Mouse (Mus musculus) kidney, embryonic 16.5 days (tissue): ENCODE measurements around the gene Gm19345. TPM values are rescaled to one million over a fixed set of nuclear protein-coding genes. Genes with fewer than 3 reads are reported as not detected.
A peak's percentile ranks its signal among the peaks of the same experiment; 100 is the strongest.

Experiments used
- ATAC-seq: fragments of 200-750 bp; cut with Nextera tagmentation; 2 replicates; pipeline ENCODE4 v1.8.0; 2017; ENCODE audit warnings: moderate TSS enrichment; ENCODE audit not compliant: low FRiP score, low TSS enrichment
- H3K27ac ChIP-seq: fragments of 300-500 bp; sonication (generic); 2 replicates; pipeline ENCODE4 v1.5.1; 2014; ENCODE audit warnings: low read length
- H3K27me3 ChIP-seq: fragments of 300-500 bp; sonication (generic); 2 replicates; pipeline ENCODE4 v1.6.1; 2014; ENCODE audit warnings: low read length, control low read depth, mixed read lengths; ENCODE audit not compliant: insufficient read depth
- H3K36me3 ChIP-seq: fragments of 300-500 bp; sonication (generic); 2 replicates; pipeline ENCODE4 v1.6.1; 2014; ENCODE audit warnings: low read length, control low read depth, mixed read lengths; ENCODE audit not compliant: insufficient read depth
- H3K4me1 ChIP-seq: fragments of 300-500 bp; sonication (generic); 2 replicates; pipeline ENCODE4 v1.6.1; 2014; ENCODE audit warnings: low read length, control low read depth, mixed read lengths; ENCODE audit not compliant: insufficient read depth
- H3K4me2 ChIP-seq: fragments of 300-500 bp; sonication (generic); replicated peaks from 2 replicates; pipeline ENCODE4 v1.6.1; 2014; ENCODE audit warnings: low read depth, low read length
- H3K4me3 ChIP-seq: fragments of 300-500 bp; sonication (generic); 2 replicates; pipeline ENCODE4 v1.5.1; 2014; ENCODE audit warnings: mild to moderate bottlenecking, low read length
- H3K9ac ChIP-seq: fragments of 300-500 bp; sonication (generic); replicated peaks from 2 replicates; pipeline ENCODE4 v1.6.1; 2014; ENCODE audit warnings: low read length
- H3K9me3 ChIP-seq: fragments of 300-500 bp; sonication (generic); 2 replicates; pipeline ENCODE4 v1.6.1; 2016; ENCODE audit warnings: low read length, control low read depth
- WGBS: fragments of 180-500 bp; shearing (Covaris S2); extraction: QIAGEN DNeasy Blood & Tissue Kit; methylation state at CpG from one replicate; pipeline ENCODE4 v1.1.7; 2014; 5-methylcytosine and 5-hydroxymethylcytosine counted together
- polyA plus RNA-seq: library from polyadenylated mRNA; unstranded; fragments of >200 nt; fragmentation: Nextera tagmentation; extraction: Ambion mirVana; gene quantifications from 2 replicates; pipeline ENCODE4 v1.2.1, GENCODE M21; 2015

The Gm19345 gene
- polyA plus RNA-seq, 1 experiment from 2014 or later: not detected

GRCm38 (mm10) chr7:19864241-19864640, 12.4 kb downstream of the Gm19345 start:
- no peaks in the 10 kb centered on the region for H3K27me3 ChIP-seq
- H3K36me3 ChIP-seq: no peaks in the 10 kb centered on the region
- no peak overlapping the region for H3K27ac ChIP-seq
- no peak overlapping the region for H3K9ac ChIP-seq
- no peaks in the 10 kb centered on the region for H3K4me1 ChIP-seq
- no peak overlapping the region for H3K4me2 ChIP-seq
- H3K4me3 ChIP-seq: no peak overlapping the region
- 40% methylated on average over 2 of the region's 2 CpGs for WGBS
- H3K9me3 ChIP-seq: no peaks in the 10 kb centered on the region
- no peak for ATAC-seq

- Histone ChIP-seq H3K4me1 (no peaks in the 10 kb centered on the region), H3K36me3 (no peaks in the 10 kb centered on the region), H3K27ac (no peak overlapping the region), H3K9ac (no peak overlapping the region), H3K4me3 (no peak overlapping the region), H3K9me3 (no peaks in the 10 kb centered on the region), H3K27me3 (no peaks in the 10 kb centered on the region), H3K4me2 (no peak overlapping the region)
- 78% methylated on average over 8 of the region's 8 CpGs for WGBS
- ATAC-seq: no peak
Measured at GRCm38 (mm10) chr7:19865246-19866036, 13.6 kb downstream of the Gm19345 start.

DNA sequence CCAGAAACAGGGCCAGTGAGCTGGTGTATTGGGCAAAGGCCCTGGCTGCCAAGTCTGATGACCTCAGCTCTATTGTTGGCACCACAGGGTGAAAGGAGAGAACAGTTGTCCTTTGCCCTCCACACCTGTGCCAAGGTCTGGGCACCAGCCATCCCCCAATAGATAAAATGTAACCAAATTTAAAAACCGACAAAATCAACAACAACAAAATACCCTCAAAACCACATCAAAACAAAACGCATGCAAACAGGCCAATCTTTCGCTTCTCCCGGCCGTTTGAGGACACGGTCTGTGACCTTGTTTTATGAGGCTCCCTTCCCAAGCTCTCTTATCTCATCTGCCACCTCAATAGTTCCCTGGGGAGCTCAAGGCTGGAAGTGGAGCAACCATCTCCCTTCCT, 14.7 kb downstream of the Gm19345 start:
- Histone ChIP-seq H3K27ac (no peak overlapping the region), H3K9ac (no peak overlapping the region), H3K4me1 (no peaks in the 10 kb centered on the region), H3K4me3 (no peak overlapping the region), H3K27me3 (no peaks in the 10 kb centered on the region), H3K36me3 (no peaks in the 10 kb centered on the region), H3K4me2 (no peak overlapping the region), H3K9me3 (no peaks in the 10 kb centered on the region)
- 64% methylated on average over 6 of the region's 6 CpGs for WGBS
- no peak for ATAC-seq

DNA sequence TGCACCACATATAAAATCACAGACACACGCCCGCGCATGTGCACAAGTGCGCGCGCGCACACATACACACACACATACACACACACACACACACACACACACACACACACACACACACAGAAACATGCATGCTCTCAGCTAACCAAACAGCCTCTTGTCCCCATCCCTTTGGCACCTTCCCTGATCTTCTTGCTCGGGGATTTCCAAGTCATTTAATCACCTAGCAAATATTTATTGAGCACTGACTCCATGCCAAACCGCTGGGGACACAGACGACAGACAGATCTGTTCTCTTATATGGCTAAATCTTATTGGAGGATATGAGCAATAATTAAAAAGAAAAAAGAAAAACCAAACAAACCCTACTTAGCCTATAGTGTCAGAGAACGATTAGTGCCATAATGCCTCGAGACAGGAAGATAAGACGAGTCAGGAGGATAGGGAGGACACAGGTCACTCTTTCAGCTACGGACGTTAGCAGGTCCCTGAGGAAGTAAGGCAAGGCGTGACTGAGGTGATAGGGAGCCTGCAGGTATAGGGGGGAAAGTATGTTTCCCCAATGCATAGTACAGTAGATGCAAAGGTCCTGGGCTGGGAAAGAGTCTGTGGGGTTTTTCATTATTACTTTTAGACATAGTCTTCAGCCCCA, 16.1 kb downstream of the Gm19345 start:
- H3K27ac ChIP-seq: no peak overlapping the region
- H3K27me3 ChIP-seq: no peaks in the 10 kb centered on the region
- WGBS: 82% methylated on average over 16 of the region's 16 CpGs
- ATAC-seq: no peak
- H3K4me2 ChIP-seq: no peak overlapping the region
- no peaks in the 10 kb centered on the region for H3K36me3 ChIP-seq
- H3K4me1 ChIP-seq: no peaks in the 10 kb centered on the region
- H3K9me3 ChIP-seq: no peaks in the 10 kb centered on the region
- no peak overlapping the region for H3K9ac ChIP-seq
- H3K4me3 ChIP-seq: no peak overlapping the region

GRCm38 (mm10) chr7:19871137-19871621, 19.4 kb downstream of the Gm19345 start:
- no peak overlapping the region for H3K27ac ChIP-seq
- no peak overlapping the region for H3K4me2 ChIP-seq
- H3K4me3 ChIP-seq: no peak overlapping the region
- no peaks in the 10 kb centered on the region for H3K27me3 ChIP-seq
- WGBS: 61% methylated on average over 10 of the region's 10 CpGs
- no peaks in the 10 kb centered on the region for H3K9me3 ChIP-seq
- no peak for ATAC-seq
- no peaks in the 10 kb centered on the region for H3K4me1 ChIP-seq
- no peaks in the 10 kb centered on the region for H3K36me3 ChIP-seq
- no peak overlapping the region for H3K9ac ChIP-seq

- no peak overlapping the region for H3K27ac ChIP-seq
- no peak overlapping the region for H3K9ac ChIP-seq
- no peak for ATAC-seq
- 49% methylated on average over 5 of the region's 5 CpGs for WGBS
- no peak overlapping the region for H3K4me2 ChIP-seq
- no peak overlapping the region for H3K4me3 ChIP-seq
- H3K36me3 ChIP-seq: no peaks in the 10 kb centered on the region
- H3K9me3 ChIP-seq: no peaks in the 10 kb centered on the region
- no peaks in the 10 kb centered on the region for H3K4me1 ChIP-seq
- H3K27me3 ChIP-seq: no peaks in the 10 kb centered on the region
Measured at GRCm38 (mm10) chr7:19871943-19872601, 20.3 kb downstream of the Gm19345 start.

GRCm38 (mm10) chr7:19875948-19876682, 24.3 kb downstream of the Gm19345 start:
- Histone ChIP-seq H3K27me3 (no peaks in the 10 kb centered on the region), H3K27ac (no peak overlapping the region), H3K36me3 (no peaks in the 10 kb centered on the region), H3K4me3 (no peak overlapping the region), H3K4me2 (no peak overlapping the region), H3K4me1 (no peaks in the 10 kb centered on the region), H3K9ac (no peak overlapping the region), H3K9me3 (no peaks in the 10 kb centered on the region)
- peak; percentile 29; the same call in 1 of the 2 replicates for ATAC-seq
- 48% methylated on average over 13 of the region's 13 CpGs for WGBS

GRCm38 (mm10) chr7:19876781-19877425, 25.1 kb downstream of the Gm19345 start:
- no peaks in the 10 kb centered on the region for H3K9me3 ChIP-seq
- no peak overlapping the region for H3K4me3 ChIP-seq
- WGBS: 32% methylated on average over 14 of the region's 14 CpGs
- ATAC-seq: peak; percentile 12; the same call in 1 of the 2 replicates
- H3K27ac ChIP-seq: no peak overlapping the region
- no peak overlapping the region for H3K4me2 ChIP-seq
- no peaks in the 10 kb centered on the region for H3K4me1 ChIP-seq
- no peaks in the 10 kb centered on the region for H3K36me3 ChIP-seq
- H3K27me3 ChIP-seq: no peaks in the 10 kb centered on the region
- no peak overlapping the region for H3K9ac ChIP-seq

- H3K27me3 ChIP-seq: no peaks in the 10 kb centered on the region
- no peak for ATAC-seq
- WGBS: 80% methylated on average over 8 of the region's 8 CpGs
- H3K27ac ChIP-seq: no peak overlapping the region
- H3K9me3 ChIP-seq: no peaks in the 10 kb centered on the region
- H3K4me2 ChIP-seq: no peak overlapping the region
- H3K4me3 ChIP-seq: no peak overlapping the region
- no peaks in the 10 kb centered on the region for H3K4me1 ChIP-seq
- H3K36me3 ChIP-seq: no peaks in the 10 kb centered on the region
- H3K9ac ChIP-seq: no peak overlapping the region
Measured at GRCm38 (mm10) chr7:19880754-19881153, 29.0 kb downstream of the Gm19345 start.
